ENCODE assay signal across 8 mouse cellular contexts in genomic region chr7:135863581-135864426, GRCm38 (mm10).
A peak's percentile ranks its signal among the peaks of the same experiment; 100 is the strongest.
DNase-seq lines count a peak whose midpoint lies in the region; ATAC-seq and TF ChIP-seq lines count a peak whose summit lies in the region.

No protein-coding gene starts in this region.

- peak; percentile 56 for DNase-seq in forebrain, embryonic 10.5 days (ENCODE audit: extremely low spot score, low spot score)
- DNase-seq in forebrain, postnatal 0 days = no peak
- no peak for DNase-seq in lung, postnatal 10 days
- peak; percentile 70 for DNase-seq in kidney, adult 2 months
- DNase-seq in retina, embryonic 14.5 days (ENCODE audit: low spot score) = peak; percentile 26
- DNase-seq in urinary bladder, postnatal 14 days (ENCODE audit: low spot score) = no peak
- DNase-seq in thymus, postnatal 14 days = no peak

- H3K27ac ChIP-seq in forebrain, embryonic 10.5 days = peak overlapping the region; percentile 74
- H3K27ac ChIP-seq in forebrain, postnatal 0 days (ENCODE audit: low read depth, low read length) = no peak overlapping the region
- peak overlapping the region; percentile 36 for H3K27ac ChIP-seq in lung, embryonic 15.5 days
- H3K27ac ChIP-seq in kidney, adult 2 months (ENCODE audit: insufficient read depth, low read depth, low read length) = no peak overlapping the region

- TF ChIP-seq POLR2A in kidney, adult 2 months (IDR thresholded peaks at IDR 0.05; ENCODE audit: low read depth, low read length) = no peak

- H3K4me3 ChIP-seq in forebrain, embryonic 10.5 days = no peak overlapping the region
- no peak overlapping the region for H3K4me3 ChIP-seq in forebrain, postnatal 0 days (ENCODE audit: low read depth, low read length)
- H3K4me3 ChIP-seq in lung, embryonic 15.5 days = no peak overlapping the region
- no peak overlapping the region for H3K4me3 ChIP-seq in kidney, adult 2 months (ENCODE audit: insufficient read depth, low read depth, low read length)

- H3K27me3 ChIP-seq in forebrain, embryonic 10.5 days (ENCODE audit: poor library complexity, severe bottlenecking) = peaks cover 31% of the 10 kb centered on the region
- no peaks in the 10 kb centered on the region; the same call in 1 of the 2 replicates for H3K27me3 ChIP-seq in forebrain, postnatal 0 days (ENCODE audit: insufficient read depth, low read length)
- no peaks in the 10 kb centered on the region; the same call in 1 of the 2 replicates for H3K27me3 ChIP-seq in lung, embryonic 15.5 days
- no peaks in the 10 kb centered on the region for H3K27me3 ChIP-seq in kidney, adult 2 months (replicated peaks; ENCODE audit: control insufficient read depth, insufficient read depth, low read length)

- WGBS in forebrain, embryonic 10.5 days = 40% methylated on average over 22 of the region's 22 CpGs
- 41% methylated on average over 22 of the region's 22 CpGs for WGBS in forebrain, postnatal 0 days
- 27% methylated on average over 22 of the region's 22 CpGs for WGBS in lung, embryonic 15.5 days
- 34% methylated on average over 22 of the region's 22 CpGs for WGBS in kidney, adult 2 months

- H3K9me3 ChIP-seq in forebrain, embryonic 10.5 days = no peaks in the 10 kb centered on the region
- H3K9me3 ChIP-seq in forebrain, postnatal 0 days (ENCODE audit: low read length) = no peaks in the 10 kb centered on the region
- H3K9me3 ChIP-seq in lung, embryonic 15.5 days = no peaks in the 10 kb centered on the region

- no peaks in the 10 kb centered on the region for H3K36me3 ChIP-seq in forebrain, embryonic 10.5 days (replicated peaks)
- H3K36me3 ChIP-seq in forebrain, postnatal 0 days (ENCODE audit: insufficient read depth) = no peaks in the 10 kb centered on the region
- H3K36me3 ChIP-seq in lung, embryonic 15.5 days = no peaks in the 10 kb centered on the region
- H3K36me3 ChIP-seq in kidney, adult 2 months (ENCODE audit: control insufficient read depth, insufficient read depth, low read length) = no peaks in the 10 kb centered on the region

- H3K9ac ChIP-seq in forebrain, postnatal 0 days = no peak overlapping the region
- H3K9ac ChIP-seq in lung, embryonic 15.5 days = no peak overlapping the region

- no peak for TF ChIP-seq CTCF in forebrain, postnatal 0 days (IDR thresholded peaks at IDR 0.05; ENCODE audit: low read depth)
- TF ChIP-seq CTCF in kidney, adult 2 months (conservative IDR thresholded peaks at IDR 0.05; ENCODE audit: insufficient read depth, insufficient read length, low read depth, low read length) = no peak

- peaks cover 45% of the 10 kb centered on the region for H3K4me1 ChIP-seq in forebrain, embryonic 10.5 days
- H3K4me1 ChIP-seq in forebrain, postnatal 0 days (ENCODE audit: insufficient read depth) = no peaks in the 10 kb centered on the region
- peaks cover 45% of the 10 kb centered on the region for H3K4me1 ChIP-seq in lung, embryonic 15.5 days
- H3K4me1 ChIP-seq in kidney, adult 2 months (ENCODE audit: control insufficient read depth, insufficient read depth, low read length) = no peaks in the 10 kb centered on the region

- no peak for ATAC-seq in forebrain, postnatal 0 days
- ATAC-seq in lung, embryonic 15.5 days (ENCODE audit: borderline replicate concordance, extremely low read depth, low FRiP score, low TSS enrichment) = peak; percentile 50; the same call in 1 of the 2 replicates

- no peak overlapping the region for H3K4me2 ChIP-seq in forebrain, postnatal 0 days (ENCODE audit: low read depth)
- peak overlapping the region; percentile 31 for H3K4me2 ChIP-seq in lung, embryonic 15.5 days

Comparison
In these comparisons a context has a peak if more than half of its experiments do, and no peak if none do; other contexts are left out.
1. DNase-seq: peak in forebrain, embryonic 10.5 days (single experiment), kidney, adult 2 months (single experiment) and retina, embryonic 14.5 days (single experiment); none in forebrain, postnatal 0 days (single experiment), lung, postnatal 10 days (single experiment), urinary bladder, postnatal 14 days (single experiment) and thymus, postnatal 14 days (single experiment).
2. H3K27ac ChIP-seq: peak in forebrain, embryonic 10.5 days (single experiment) and lung, embryonic 15.5 days (single experiment); none in forebrain, postnatal 0 days (single experiment) and kidney, adult 2 months (single experiment).